Mouse (Mus musculus) stomach, postnatal 0 days (tissue): ENCODE data around the gene Eci2.

ENCODE experiments used
- CTCF ChIP-seq: IDR thresholded peaks from 2 replicates; pipeline ENCODE4 v1.5.1; 2016; ENCODE audit warnings: antibody characterized with exemption, low read depth, mild to moderate bottlenecking, moderate library complexity
- EP300 ChIP-seq: optimal IDR thresholded peaks from 2 replicates; pipeline ENCODE3; 2016; ENCODE audit warnings: antibody characterized with exemption

DNA sequence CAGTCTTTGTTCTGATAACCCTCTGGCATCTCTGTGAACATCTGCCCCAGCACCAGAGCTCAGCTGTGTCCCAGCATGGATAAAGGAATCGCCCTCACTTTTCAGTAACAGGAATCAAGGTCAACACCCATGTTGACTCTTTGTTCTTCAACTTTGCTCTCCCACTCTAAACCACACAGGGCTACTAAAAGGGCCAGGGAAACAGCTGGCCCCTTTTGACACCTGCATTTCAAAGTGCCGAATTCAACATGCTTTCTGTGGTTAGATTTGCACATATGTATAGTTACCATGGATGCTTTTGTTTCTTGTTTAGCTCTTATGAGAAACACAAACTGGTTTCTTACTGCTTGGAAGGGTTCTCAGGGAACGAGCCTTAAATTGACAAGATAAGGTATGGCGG lies 8.8 kb upstream of the Eci2 start:
- no peak for TF ChIP-seq CTCF
- TF ChIP-seq EP300: no peak
